Mouse (Mus musculus): Measurements from ENCODE around the gene S1pr4. TPM values are rescaled to one million over a fixed set of nuclear protein-coding genes. Genes with fewer than 3 reads are reported as not detected.

The S1pr4 gene
- polyA plus RNA-seq, 1 experiment from 2014 or later = 0.72 TPM

GRCm38 (mm10) chr10:81498316-81499249, 1.3 kb downstream of the S1pr4 start:
- Histone ChIP-seq H3K4me1 (ENCODE audit: control insufficient read depth, insufficient read depth, low read length) (peaks cover 12% of the 10 kb centered on the region), H3K4me2 (replicated peaks; ENCODE audit: low read depth, low read length) (no peak overlapping the region), H3K9me3 (ENCODE audit: control insufficient read depth, low read depth, low read length) (no peaks in the 10 kb centered on the region), H3K27ac (ENCODE audit: low read length) (no peak overlapping the region), H3K27me3 (ENCODE audit: control insufficient read depth, insufficient read depth, low read length) (no peaks in the 10 kb centered on the region), H3K4me3 (ENCODE audit: low read depth, low read length) (no peak overlapping the region), H3K9ac (replicated peaks; ENCODE audit: low read depth, low read length) (no peak overlapping the region), H3K36me3 (ENCODE audit: control insufficient read depth, insufficient read depth, low read length) (no peaks in the 10 kb centered on the region)
- 83% methylated on average over 38 of the region's 38 CpGs for WGBS
- no peak for ATAC-seq (ENCODE audit: insufficient number of reproducible peaks, insufficient read depth, low FRiP score, low read depth)

DNA sequence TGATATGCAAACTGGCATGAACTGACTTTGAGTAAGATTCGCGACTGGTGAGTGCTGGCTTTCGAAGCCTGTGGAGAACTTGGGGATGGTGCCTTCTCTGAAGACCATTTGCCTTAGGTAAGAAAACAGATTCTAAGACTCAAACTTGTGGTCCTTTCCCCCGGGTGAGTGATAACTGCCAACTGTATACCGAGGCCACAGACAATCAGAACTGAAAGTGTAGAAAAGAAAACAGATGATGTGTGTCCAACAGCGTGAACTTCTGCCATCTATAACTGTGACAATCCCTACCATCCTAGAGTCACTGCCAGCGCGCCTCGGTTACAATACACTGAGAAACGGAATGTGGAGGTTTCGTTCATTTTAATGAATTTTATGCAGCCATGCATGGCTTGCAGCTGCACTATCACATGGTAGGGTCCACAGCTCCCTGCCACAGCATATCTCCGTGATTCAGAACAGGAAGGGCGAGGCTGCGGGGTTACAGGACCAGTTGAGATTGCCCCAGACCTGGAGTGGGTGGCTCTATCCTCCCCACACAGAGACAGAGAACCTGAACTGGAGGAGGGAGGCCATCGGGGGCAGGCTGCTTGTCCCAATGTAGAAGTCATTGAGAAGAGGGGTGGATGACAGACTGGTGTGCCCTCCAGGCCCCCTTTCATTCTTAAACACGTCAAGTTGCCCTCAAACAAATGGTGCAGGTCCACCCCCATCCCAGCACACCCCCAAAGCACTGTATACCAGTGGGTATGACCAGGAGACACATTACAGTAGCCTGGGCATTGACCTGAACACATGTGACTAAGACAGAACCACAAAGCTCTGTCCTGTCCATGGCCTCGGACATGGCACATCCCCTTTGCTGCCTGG, 2.3 kb downstream of the S1pr4 start:
- no peaks in the 10 kb centered on the region for H3K9me3 ChIP-seq (ENCODE audit: control insufficient read depth, low read depth, low read length)
- no peaks in the 10 kb centered on the region for H3K27me3 ChIP-seq (ENCODE audit: control insufficient read depth, insufficient read depth, low read length)
- H3K4me2 ChIP-seq (replicated peaks; ENCODE audit: low read depth, low read length) = peak overlapping the region; percentile 42; the same call in 1 of the 2 replicates
- H3K36me3 ChIP-seq (ENCODE audit: control insufficient read depth, insufficient read depth, low read length) = peaks cover 5% of the 10 kb centered on the region
- WGBS = 84% methylated on average over 17 of the region's 17 CpGs
- no peak overlapping the region for H3K27ac ChIP-seq (ENCODE audit: low read length)
- peaks cover 12% of the 10 kb centered on the region for H3K4me1 ChIP-seq (ENCODE audit: control insufficient read depth, insufficient read depth, low read length)
- H3K9ac ChIP-seq (replicated peaks; ENCODE audit: low read depth, low read length) = no peak overlapping the region
- H3K4me3 ChIP-seq (ENCODE audit: low read depth, low read length) = peak overlapping the region; percentile 70; the same call in 1 of the 2 replicates
- no peak for ATAC-seq (ENCODE audit: insufficient number of reproducible peaks, insufficient read depth, low FRiP score, low read depth)

DNA sequence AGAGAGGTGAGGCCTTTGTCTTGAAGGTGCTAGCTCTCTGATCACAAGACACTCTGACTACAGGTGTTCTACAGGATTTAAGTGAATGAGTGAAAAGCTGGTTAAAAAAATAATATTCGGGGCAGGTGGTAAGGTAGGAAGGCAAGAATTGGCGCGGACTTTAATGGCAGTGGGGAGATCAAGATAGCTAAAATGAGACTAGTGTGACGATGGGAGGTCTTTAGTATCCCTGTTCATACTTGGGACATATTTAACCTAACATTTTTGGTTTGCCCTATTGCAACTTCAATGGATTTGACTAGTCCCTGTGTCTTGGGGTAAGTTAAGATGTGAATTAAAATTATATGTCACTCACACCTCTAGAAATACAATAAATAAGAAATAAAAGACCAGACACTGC, 3.0 kb downstream of the S1pr4 start:
- no peak for ATAC-seq (ENCODE audit: insufficient number of reproducible peaks, insufficient read depth, low FRiP score, low read depth)
- H3K4me3 ChIP-seq (ENCODE audit: low read depth, low read length) = peak overlapping the region; percentile 70
- no peak overlapping the region for H3K27ac ChIP-seq (ENCODE audit: low read length)
- H3K36me3 ChIP-seq (ENCODE audit: control insufficient read depth, insufficient read depth, low read length) = peaks cover 11% of the 10 kb centered on the region
- peak overlapping the region; percentile 42 for H3K4me2 ChIP-seq (replicated peaks; ENCODE audit: low read depth, low read length)
- peaks cover 12% of the 10 kb centered on the region for H3K4me1 ChIP-seq (ENCODE audit: control insufficient read depth, insufficient read depth, low read length)
- no peaks in the 10 kb centered on the region for H3K27me3 ChIP-seq (ENCODE audit: control insufficient read depth, insufficient read depth, low read length)
- H3K9ac ChIP-seq (replicated peaks; ENCODE audit: low read depth, low read length) = no peak overlapping the region
- 27% methylated on average over 4 of the region's 4 CpGs for WGBS
- H3K9me3 ChIP-seq (ENCODE audit: control insufficient read depth, low read depth, low read length) = no peaks in the 10 kb centered on the region

DNA sequence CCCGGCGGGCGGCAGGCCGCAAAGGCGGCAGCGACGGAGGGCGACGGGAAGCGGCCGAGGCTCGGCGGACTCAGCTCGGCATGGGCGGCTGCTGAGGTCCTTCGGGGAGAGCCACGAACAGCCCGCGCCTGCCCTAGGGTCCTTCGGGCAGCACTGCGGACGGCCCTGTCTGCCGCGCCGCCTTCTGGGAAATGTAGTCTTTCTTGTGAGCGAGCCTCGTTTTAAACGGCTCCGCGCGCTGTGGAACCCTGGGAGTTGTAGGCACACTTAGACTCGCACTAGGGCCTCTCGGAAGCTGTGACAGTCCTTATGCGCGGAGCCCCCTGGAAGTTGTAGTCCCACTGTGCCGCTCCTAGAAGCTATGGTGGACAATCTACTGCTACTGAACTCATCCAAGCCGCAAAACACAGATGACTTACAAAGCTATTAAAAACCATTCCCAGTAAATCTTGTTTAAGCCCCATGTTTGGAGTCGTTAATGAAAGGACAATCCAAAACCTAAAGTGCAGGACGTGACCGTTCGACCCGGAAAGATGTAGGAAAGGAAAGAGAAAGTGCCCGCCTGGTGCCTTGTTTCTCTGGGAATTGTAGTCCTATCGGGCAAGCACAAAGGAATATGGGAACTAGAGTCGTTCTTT, 3.5 kb downstream of the S1pr4 start, which contains the start of gene Ncln:
Gene Ncln (minus strand): TSS at position 129 of the 638 bp plus-strand sequence.
- Histone ChIP-seq H3K9ac (replicated peaks; ENCODE audit: low read depth, low read length) (peak within 1 kb of the TSS; percentile 85), H3K36me3 (ENCODE audit: control insufficient read depth, insufficient read depth, low read length) (peaks cover 17% of the 10 kb centered on the region), H3K4me3 (ENCODE audit: low read depth, low read length) (peak within 1 kb of the TSS; percentile 70), H3K9me3 (ENCODE audit: control insufficient read depth, low read depth, low read length) (no peaks in the 10 kb centered on the region), H3K27me3 (ENCODE audit: control insufficient read depth, insufficient read depth, low read length) (no peaks in the 10 kb centered on the region), H3K4me1 (ENCODE audit: control insufficient read depth, insufficient read depth, low read length) (peaks cover 12% of the 10 kb centered on the region), H3K27ac (ENCODE audit: low read length) (0 out of 2 replicates have a peak within 1 kb of the TSS, but pooled peaks have one; percentile 44), H3K4me2 (replicated peaks; ENCODE audit: low read depth, low read length) (peak within 1 kb of the TSS; percentile 93)
- ATAC-seq (ENCODE audit: insufficient number of reproducible peaks, insufficient read depth, low FRiP score, low read depth) = peak; percentile 96
- under 1% methylated on average over 43 of the region's 45 CpGs for WGBS

- Histone ChIP-seq H3K9ac (replicated peaks; ENCODE audit: low read depth, low read length) (peak overlapping the region; percentile 85), H3K36me3 (ENCODE audit: control insufficient read depth, insufficient read depth, low read length) (peaks cover 23% of the 10 kb centered on the region), H3K27me3 (ENCODE audit: control insufficient read depth, insufficient read depth, low read length) (no peaks in the 10 kb centered on the region), H3K9me3 (ENCODE audit: control insufficient read depth, low read depth, low read length) (no peaks in the 10 kb centered on the region), H3K27ac (ENCODE audit: low read length) (0 out of 2 replicates have a peak overlapping the region, but pooled peaks have one; percentile 44), H3K4me2 (replicated peaks; ENCODE audit: low read depth, low read length) (peak overlapping the region; percentile 93), H3K4me3 (ENCODE audit: low read depth, low read length) (peak overlapping the region; percentile 70), H3K4me1 (ENCODE audit: control insufficient read depth, insufficient read depth, low read length) (peaks cover 12% of the 10 kb centered on the region)
- peak; percentile 12; the same call in 1 of the 2 replicates for ATAC-seq (ENCODE audit: insufficient number of reproducible peaks, insufficient read depth, low FRiP score, low read depth)
- WGBS = 2% methylated on average over 41 of the region's 41 CpGs
Observed at GRCm38 (mm10) chr10:81495616-81496263, 4.2 kb downstream of the S1pr4 start.

GRCm38 (mm10) chr10:81495151-81495550, 4.8 kb downstream of the S1pr4 start:
- WGBS = 70% methylated on average over 6 of the region's 6 CpGs
- H3K27ac ChIP-seq (ENCODE audit: low read length) = no peak overlapping the region
- peaks cover 12% of the 10 kb centered on the region for H3K4me1 ChIP-seq (ENCODE audit: control insufficient read depth, insufficient read depth, low read length)
- H3K9me3 ChIP-seq (ENCODE audit: control insufficient read depth, low read depth, low read length) = no peaks in the 10 kb centered on the region
- peak overlapping the region; percentile 93 for H3K4me2 ChIP-seq (replicated peaks; ENCODE audit: low read depth, low read length)
- H3K27me3 ChIP-seq (ENCODE audit: control insufficient read depth, insufficient read depth, low read length) = no peaks in the 10 kb centered on the region
- peak overlapping the region; percentile 85 for H3K9ac ChIP-seq (replicated peaks; ENCODE audit: low read depth, low read length)
- no peak for ATAC-seq (ENCODE audit: insufficient number of reproducible peaks, insufficient read depth, low FRiP score, low read depth)
- H3K4me3 ChIP-seq (ENCODE audit: low read depth, low read length) = peak overlapping the region; percentile 70
- peaks cover 29% of the 10 kb centered on the region for H3K36me3 ChIP-seq (ENCODE audit: control insufficient read depth, insufficient read depth, low read length)

DNA sequence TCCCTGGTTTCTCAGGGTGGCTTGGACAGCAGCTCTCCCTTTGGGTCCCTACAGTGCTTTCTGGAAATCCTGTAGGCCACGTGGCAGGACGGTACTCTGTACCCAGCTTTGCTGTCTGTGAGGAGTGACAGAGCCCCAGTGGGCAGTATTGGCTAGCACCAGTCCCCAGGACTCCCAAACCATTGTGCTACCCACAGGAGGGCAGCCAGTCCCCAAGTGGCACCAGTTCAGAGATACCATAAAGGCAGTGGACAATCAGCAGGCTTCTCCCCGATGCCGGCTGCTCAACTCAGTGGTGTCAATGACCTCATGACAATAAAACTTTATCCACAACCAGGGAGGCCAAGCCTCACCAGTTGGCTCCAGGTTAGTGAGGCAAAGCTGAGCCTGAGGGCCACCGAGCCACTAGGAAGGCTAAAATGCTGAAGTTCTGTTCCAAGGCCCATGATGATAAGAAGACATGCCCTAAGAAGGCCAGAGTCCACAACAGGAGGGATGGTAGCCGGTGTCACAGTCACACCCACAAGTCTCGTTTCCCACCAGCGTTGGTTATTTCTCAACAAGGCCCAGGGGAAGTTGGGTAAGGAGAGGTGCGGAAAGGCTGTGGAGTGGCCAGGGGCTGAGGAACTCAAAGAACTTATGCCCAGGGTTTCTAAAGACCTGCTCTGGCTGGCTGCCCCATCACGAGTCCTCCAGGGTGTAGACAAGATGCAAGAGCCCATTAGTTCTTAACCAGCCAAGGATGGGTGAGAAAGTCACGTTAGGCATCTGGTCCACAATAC, 5.5 kb downstream of the S1pr4 start:
- Histone ChIP-seq H3K4me3 (ENCODE audit: low read depth, low read length) (no peak overlapping the region), H3K9ac (replicated peaks; ENCODE audit: low read depth, low read length) (no peak overlapping the region), H3K27me3 (ENCODE audit: control insufficient read depth, insufficient read depth, low read length) (no peaks in the 10 kb centered on the region), H3K4me1 (ENCODE audit: control insufficient read depth, insufficient read depth, low read length) (peaks cover 12% of the 10 kb centered on the region), H3K36me3 (ENCODE audit: control insufficient read depth, insufficient read depth, low read length) (peaks cover 36% of the 10 kb centered on the region), H3K4me2 (replicated peaks; ENCODE audit: low read depth, low read length) (peak overlapping the region; percentile 93; the same call in 1 of the 2 replicates), H3K27ac (ENCODE audit: low read length) (no peak overlapping the region), H3K9me3 (ENCODE audit: control insufficient read depth, low read depth, low read length) (no peaks in the 10 kb centered on the region)
- WGBS = 84% methylated on average over 11 of the region's 11 CpGs
- no peak for ATAC-seq (ENCODE audit: insufficient number of reproducible peaks, insufficient read depth, low FRiP score, low read depth)

Measured in stomach, embryonic 14.5 days (tissue).